Mouse (Mus musculus): ENCODE data around the gene Plaur. TPM values are rescaled to one million over a fixed set of nuclear protein-coding genes. Genes with fewer than 3 reads are reported as not detected.

Plaur gene
- polyA plus RNA-seq, 1 experiment from 2014 or later: 7.8 TPM

DNA sequence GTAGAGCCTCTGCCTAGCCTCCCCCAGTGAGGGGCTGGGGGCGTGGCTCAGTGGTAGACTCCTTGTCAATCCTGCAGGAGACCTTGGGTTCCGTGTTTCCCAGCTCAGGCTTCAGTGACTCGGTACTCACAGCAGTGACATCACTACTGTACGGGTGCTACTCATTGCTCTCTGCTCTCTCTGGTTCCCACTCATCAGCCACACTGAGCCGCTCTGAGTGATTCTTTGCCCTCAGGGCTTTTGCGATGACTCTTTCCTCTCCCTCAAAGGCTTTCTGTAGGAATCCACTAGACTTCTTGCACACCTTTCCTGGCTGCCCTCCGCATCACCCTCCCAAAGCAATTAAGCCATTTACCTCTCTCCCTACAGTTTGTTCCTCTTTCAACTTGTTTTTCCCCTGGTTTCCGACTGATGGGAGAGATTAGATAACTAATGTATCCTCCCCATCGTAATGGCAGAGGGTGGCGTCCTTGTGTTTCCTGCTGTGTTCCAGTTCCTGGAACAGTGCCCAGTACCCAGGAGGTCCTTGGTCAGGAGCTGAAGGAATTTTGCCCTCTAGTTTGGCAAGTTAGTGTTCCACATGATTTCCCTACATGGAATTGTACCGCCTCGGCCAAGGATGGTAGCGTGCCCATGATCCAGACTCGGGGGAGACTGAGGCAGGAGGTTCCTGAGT is 770 bp upstream of the Plaur start:
- H3K27me3 ChIP-seq (replicated peaks; ENCODE audit: control insufficient read depth, insufficient read depth, low read length): no peaks in the 10 kb centered on the region
- TF ChIP-seq CTCF (IDR thresholded peaks at IDR 0.05; ENCODE audit: low read depth): no peak
- H3K4me2 ChIP-seq (replicated peaks; ENCODE audit: low read depth): peak overlapping the region; percentile 66; the same call in 1 of the 2 replicates
- no peak overlapping the region; the same call in 1 of the 2 replicates for H3K27ac ChIP-seq (ENCODE audit: low read depth, low read length)
- H3K4me1 ChIP-seq (replicated peaks; ENCODE audit: control insufficient read depth, insufficient read depth, low read length): peaks cover 4% of the 10 kb centered on the region; the same call in 1 of the 2 replicates
- ATAC-seq: no peak
- H3K9me3 ChIP-seq (ENCODE audit: control insufficient read depth): no peaks in the 10 kb centered on the region
- H3K36me3 ChIP-seq (ENCODE audit: control insufficient read depth, insufficient read depth): peaks cover 1% of the 10 kb centered on the region; the same call in 1 of the 2 replicates
- no peak overlapping the region for H3K4me3 ChIP-seq (ENCODE audit: low read depth, low read length)
- H3K9ac ChIP-seq (ENCODE audit: low read depth, low read length): no peak overlapping the region; the same call in 1 of the 2 replicates
- WGBS: 26% methylated on average over 14 of the region's 14 CpGs

DNA sequence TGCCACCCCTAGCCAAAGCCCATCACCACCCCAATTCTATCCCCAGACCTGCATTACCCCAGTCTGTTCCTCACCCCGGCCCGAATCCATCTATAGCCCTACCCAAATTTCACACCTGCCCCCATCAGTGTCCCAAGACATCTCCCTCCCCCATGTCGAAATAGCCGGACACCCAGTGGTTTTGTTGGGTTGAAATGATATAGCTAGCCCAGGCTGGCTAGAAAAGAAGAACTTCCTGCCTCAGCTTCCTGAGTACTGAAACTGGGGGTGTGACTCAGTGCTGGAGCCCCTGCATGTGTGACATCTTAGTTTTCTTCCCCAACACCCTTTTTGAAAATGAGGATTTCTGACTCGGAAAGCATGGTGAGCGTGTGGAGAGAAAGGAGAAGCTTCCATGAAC is 4.6 kb downstream of the Plaur start:
- no peak overlapping the region for H3K4me3 ChIP-seq (ENCODE audit: low read depth, low read length)
- no peak overlapping the region for H3K9ac ChIP-seq (ENCODE audit: low read depth, low read length)
- no peaks in the 10 kb centered on the region for H3K9me3 ChIP-seq (ENCODE audit: control insufficient read depth)
- 93% methylated on average over 6 of the region's 6 CpGs for WGBS
- ATAC-seq: no peak
- no peaks in the 10 kb centered on the region for H3K27me3 ChIP-seq (replicated peaks; ENCODE audit: control insufficient read depth, insufficient read depth, low read length)
- peaks cover under 1% of the 10 kb centered on the region; the same call in 1 of the 2 replicates for H3K4me1 ChIP-seq (replicated peaks; ENCODE audit: control insufficient read depth, insufficient read depth, low read length)
- peaks cover 8% of the 10 kb centered on the region; the same call in 1 of the 2 replicates for H3K36me3 ChIP-seq (ENCODE audit: control insufficient read depth, insufficient read depth)
- no peak for TF ChIP-seq CTCF (IDR thresholded peaks at IDR 0.05; ENCODE audit: low read depth)
- H3K4me2 ChIP-seq (replicated peaks; ENCODE audit: low read depth): no peak overlapping the region
- H3K27ac ChIP-seq (ENCODE audit: low read depth, low read length): no peak overlapping the region

DNA sequence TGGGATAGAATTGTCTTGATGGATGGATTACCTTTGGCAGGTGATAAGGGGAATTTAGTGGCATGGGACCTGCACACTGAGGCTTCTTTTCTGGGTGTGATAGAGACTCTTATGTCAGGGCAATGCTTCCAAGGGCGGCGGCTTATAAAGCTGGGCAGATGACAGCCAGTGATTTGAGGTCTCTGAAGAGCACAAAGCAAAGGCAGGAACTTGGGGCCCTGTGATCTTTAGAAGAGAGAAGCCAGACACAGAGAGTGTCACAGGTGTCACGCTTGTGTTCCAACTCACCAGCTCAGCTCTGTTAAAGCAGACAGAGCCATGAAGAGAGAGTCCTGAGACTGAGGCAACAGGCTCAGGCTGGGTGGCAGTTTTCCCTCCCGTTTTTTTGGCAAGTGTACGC is 5.6 kb downstream of the Plaur start:
- Histone ChIP-seq H3K4me3 (ENCODE audit: low read depth, low read length) (no peak overlapping the region), H3K36me3 (ENCODE audit: control insufficient read depth, insufficient read depth) (peaks cover 8% of the 10 kb centered on the region; the same call in 1 of the 2 replicates), H3K9me3 (ENCODE audit: control insufficient read depth) (no peaks in the 10 kb centered on the region), H3K27me3 (replicated peaks; ENCODE audit: control insufficient read depth, insufficient read depth, low read length) (no peaks in the 10 kb centered on the region), H3K27ac (ENCODE audit: low read depth, low read length) (no peak overlapping the region), H3K4me2 (replicated peaks; ENCODE audit: low read depth) (no peak overlapping the region), H3K9ac (ENCODE audit: low read depth, low read length) (no peak overlapping the region), H3K4me1 (replicated peaks; ENCODE audit: control insufficient read depth, insufficient read depth, low read length) (no peaks in the 10 kb centered on the region)
- no peak for TF ChIP-seq CTCF (IDR thresholded peaks at IDR 0.05; ENCODE audit: low read depth)
- no peak for ATAC-seq
- WGBS: 87% methylated on average over 5 of the region's 5 CpGs

DNA sequence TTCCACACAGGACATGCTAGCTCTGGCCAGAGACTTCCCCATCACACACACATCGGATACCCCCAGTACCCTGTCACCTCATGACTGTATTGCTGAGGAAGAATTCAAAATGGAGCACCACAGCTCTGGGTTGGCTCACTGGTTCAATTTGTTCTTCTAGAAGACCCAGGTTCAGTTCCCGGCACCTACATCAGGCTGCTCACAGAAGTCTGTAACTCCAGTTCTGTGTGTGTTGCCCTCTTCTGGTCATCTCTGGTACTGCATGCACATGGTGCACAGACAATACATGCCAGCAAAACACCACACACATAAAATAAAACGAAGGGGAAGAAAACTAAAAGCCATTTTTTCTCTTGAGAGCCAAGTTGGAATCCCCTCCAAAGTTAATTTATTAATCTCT is 6.8 kb downstream of the Plaur start:
- H3K9me3 ChIP-seq (ENCODE audit: control insufficient read depth): no peaks in the 10 kb centered on the region
- peak; percentile 64 for TF ChIP-seq CTCF (IDR thresholded peaks at IDR 0.05; ENCODE audit: low read depth)
- no peak overlapping the region for H3K4me3 ChIP-seq (ENCODE audit: low read depth, low read length)
- peaks cover 8% of the 10 kb centered on the region; the same call in 1 of the 2 replicates for H3K36me3 ChIP-seq (ENCODE audit: control insufficient read depth, insufficient read depth)
- WGBS: 88% methylated on average over 3 of the region's 3 CpGs
- H3K4me1 ChIP-seq (replicated peaks; ENCODE audit: control insufficient read depth, insufficient read depth, low read length): no peaks in the 10 kb centered on the region
- H3K27me3 ChIP-seq (replicated peaks; ENCODE audit: control insufficient read depth, insufficient read depth, low read length): no peaks in the 10 kb centered on the region
- no peak overlapping the region for H3K27ac ChIP-seq (ENCODE audit: low read depth, low read length)
- ATAC-seq: no peak
- no peak overlapping the region for H3K4me2 ChIP-seq (replicated peaks; ENCODE audit: low read depth)
- H3K9ac ChIP-seq (ENCODE audit: low read depth, low read length): no peak overlapping the region

DNA sequence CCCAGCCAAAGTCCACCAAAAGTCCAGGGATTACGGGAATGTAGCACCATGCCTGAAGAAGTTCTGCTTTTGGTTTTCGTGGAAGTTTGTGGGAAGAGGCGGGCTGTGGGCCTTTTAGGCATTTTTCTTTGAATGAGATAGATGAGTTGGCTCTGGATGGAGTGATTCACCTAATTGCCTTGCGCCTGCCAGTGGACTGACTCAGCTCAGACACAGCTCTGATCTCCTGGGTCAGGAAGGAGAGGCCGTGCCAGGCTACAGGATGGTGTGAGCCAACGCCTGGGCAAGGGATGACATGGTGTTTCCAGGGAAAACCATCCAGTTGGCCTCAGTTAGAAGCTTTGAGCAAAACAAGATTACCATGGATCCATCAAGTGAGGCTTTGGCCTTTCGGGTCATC is 8.1 kb downstream of the Plaur start:
- H3K4me3 ChIP-seq (ENCODE audit: low read depth, low read length): no peak overlapping the region
- WGBS: 94% methylated on average over 7 of the region's 7 CpGs
- H3K9ac ChIP-seq (ENCODE audit: low read depth, low read length): no peak overlapping the region
- ATAC-seq: no peak
- no peaks in the 10 kb centered on the region for H3K4me1 ChIP-seq (replicated peaks; ENCODE audit: control insufficient read depth, insufficient read depth, low read length)
- H3K27me3 ChIP-seq (replicated peaks; ENCODE audit: control insufficient read depth, insufficient read depth, low read length): no peaks in the 10 kb centered on the region
- no peaks in the 10 kb centered on the region for H3K9me3 ChIP-seq (ENCODE audit: control insufficient read depth)
- TF ChIP-seq CTCF (IDR thresholded peaks at IDR 0.05; ENCODE audit: low read depth): no peak
- peaks cover 8% of the 10 kb centered on the region; the same call in 1 of the 2 replicates for H3K36me3 ChIP-seq (ENCODE audit: control insufficient read depth, insufficient read depth)
- no peak overlapping the region for H3K27ac ChIP-seq (ENCODE audit: low read depth, low read length)
- no peak overlapping the region for H3K4me2 ChIP-seq (replicated peaks; ENCODE audit: low read depth)

DNA sequence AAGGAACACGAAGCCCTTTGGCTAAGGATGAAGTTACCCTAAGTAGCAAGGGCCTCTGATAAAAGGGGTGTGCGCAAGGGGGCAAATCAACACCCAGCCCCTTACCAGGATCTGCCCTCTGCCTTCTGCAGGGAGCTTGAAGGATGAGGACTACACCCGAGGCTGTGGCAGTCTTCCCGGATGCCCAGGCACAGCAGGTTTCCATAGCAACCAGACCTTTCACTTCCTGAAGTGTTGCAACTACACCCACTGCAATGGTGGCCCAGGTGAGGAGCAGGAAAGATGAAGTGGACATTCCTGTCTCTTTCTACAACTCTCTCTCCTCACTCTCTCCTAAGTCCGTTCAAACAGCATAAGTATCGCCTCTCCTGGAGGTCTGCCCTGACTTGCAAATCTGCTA is 10.2 kb downstream of the Plaur start:
- no peak overlapping the region for H3K4me2 ChIP-seq (replicated peaks; ENCODE audit: low read depth)
- H3K9ac ChIP-seq (ENCODE audit: low read depth, low read length): no peak overlapping the region
- WGBS: 70% methylated on average over 6 of the region's 6 CpGs
- ATAC-seq: no peak
- no peaks in the 10 kb centered on the region for H3K9me3 ChIP-seq (ENCODE audit: control insufficient read depth)
- no peak overlapping the region for H3K4me3 ChIP-seq (ENCODE audit: low read depth, low read length)
- no peaks in the 10 kb centered on the region for H3K4me1 ChIP-seq (replicated peaks; ENCODE audit: control insufficient read depth, insufficient read depth, low read length)
- TF ChIP-seq CTCF (IDR thresholded peaks at IDR 0.05; ENCODE audit: low read depth): no peak
- no peak overlapping the region for H3K27ac ChIP-seq (ENCODE audit: low read depth, low read length)
- H3K27me3 ChIP-seq (replicated peaks; ENCODE audit: control insufficient read depth, insufficient read depth, low read length): no peaks in the 10 kb centered on the region
- H3K36me3 ChIP-seq (ENCODE audit: control insufficient read depth, insufficient read depth): no peaks in the 10 kb centered on the region

Data from intestine, postnatal 0 days (tissue).